Mouse (Mus musculus): ENCODE results near the gene Usp16. TPM values are rescaled to one million over a fixed set of nuclear protein-coding genes. Genes with fewer than 3 reads are reported as not detected.

Gene Usp16
- 75.2 TPM for polyA plus RNA-seq (2017; shearing (Covaris generic))

DNA sequence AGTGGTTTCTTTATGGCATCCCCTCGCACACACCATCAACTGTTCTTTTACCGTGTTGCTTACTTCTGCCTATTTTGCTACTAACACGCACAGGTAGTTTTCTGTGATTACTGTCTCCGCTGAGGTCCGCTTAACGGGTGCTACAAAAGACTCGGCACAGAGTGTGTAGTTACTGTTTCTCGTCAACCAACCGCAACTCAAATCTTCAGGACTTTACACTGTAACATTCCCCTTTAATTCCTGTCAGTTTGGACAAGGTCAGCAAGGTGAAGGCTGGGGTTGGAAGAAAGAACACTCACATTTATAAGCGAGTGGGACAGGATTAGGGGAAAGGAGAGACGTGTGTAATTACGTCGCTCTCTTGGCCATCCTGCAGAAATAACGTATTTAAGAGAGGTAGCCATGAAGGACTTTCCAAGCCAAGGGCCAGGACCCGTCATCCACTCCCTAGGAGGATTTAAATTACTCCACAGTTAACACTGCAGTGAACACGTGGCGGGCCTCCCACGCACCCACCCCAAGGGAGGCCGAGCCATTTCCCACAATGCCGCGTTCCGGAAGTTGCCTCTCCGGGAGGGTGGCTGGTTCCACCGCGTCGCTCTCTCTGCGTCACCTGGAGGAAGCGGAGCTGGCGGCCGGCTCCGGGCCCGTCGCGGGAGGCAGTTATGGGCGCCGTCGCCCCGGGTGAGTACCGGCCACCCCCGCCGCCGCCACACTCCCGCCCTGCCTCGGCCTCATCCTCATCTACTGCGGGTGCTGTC lies at the start of gene Usp16:
Gene Usp16, plus strand, starts transcription at position 285 of the 761 bp plus-strand sequence.

DNA sequence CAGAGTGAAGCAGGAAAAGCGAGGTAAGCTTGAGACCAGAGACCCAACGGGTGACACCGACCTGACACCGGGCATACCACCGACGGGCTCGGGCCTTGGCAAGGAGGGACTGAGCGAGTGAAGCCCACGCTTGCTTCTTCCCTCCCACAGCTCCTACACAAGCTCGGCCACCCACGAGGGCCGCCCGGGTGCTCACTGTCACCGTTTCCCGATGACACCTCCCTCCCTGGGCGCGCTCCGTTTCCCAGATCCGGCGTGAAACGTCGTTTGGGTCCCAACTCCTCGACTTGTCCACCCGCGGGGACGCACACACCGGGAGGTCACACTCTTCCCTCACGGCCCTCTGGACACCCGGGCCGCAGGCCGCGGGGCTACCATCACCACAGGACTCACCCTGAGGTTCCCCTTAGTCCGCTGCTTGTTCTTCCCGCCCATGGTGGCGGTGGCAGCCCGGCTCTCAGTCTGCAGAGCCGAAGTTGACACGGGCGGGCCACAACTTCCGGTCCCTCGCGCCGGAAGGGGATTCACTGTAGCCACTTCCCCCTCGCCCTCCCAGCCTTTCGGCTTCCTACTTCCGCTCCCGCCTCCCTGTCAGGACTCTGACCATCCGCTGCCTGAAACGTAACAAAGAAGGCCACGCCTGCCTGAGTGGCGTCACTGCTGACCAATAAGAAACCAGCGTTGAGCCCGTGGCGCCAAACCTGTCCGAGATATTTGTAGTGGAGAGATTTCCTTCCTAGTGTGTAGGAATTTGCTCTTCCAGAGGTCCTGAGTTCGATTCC lies 22.3 kb upstream of the Usp16 start, which contains the start of gene Ltn1:
Gene Ltn1, minus strand, starts transcription at position 580 of the 782 bp plus-strand sequence.

DNA sequence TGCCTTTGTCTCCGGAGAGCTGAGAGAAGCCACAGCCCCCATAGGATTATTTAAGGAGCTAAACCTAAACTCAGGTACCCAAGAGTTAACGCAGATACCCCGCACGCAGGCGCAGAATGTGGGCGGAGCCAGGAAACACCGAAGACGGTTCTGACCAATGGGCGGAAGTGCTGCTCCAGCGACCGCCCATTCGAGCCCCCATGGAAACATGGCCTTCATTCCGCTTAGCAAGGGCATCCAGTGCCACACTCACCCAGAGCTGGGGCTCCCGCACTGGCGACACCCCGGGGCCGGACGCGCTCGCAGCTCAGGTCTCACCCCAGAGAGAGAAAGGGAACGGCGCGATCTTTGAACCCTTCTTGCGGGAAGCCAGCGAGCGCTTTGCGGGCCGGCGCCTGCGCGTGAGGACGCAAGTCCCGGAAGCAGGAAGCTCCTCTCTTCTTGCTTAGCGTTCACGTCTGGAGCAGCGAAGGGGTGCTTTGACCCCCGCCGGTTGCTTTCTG lies 14.3 kb upstream of the Usp16 start, which contains the start of gene Rwdd2b:
Gene Rwdd2b, minus strand, starts transcription at position 390 of the 503 bp plus-strand sequence.

DNA sequence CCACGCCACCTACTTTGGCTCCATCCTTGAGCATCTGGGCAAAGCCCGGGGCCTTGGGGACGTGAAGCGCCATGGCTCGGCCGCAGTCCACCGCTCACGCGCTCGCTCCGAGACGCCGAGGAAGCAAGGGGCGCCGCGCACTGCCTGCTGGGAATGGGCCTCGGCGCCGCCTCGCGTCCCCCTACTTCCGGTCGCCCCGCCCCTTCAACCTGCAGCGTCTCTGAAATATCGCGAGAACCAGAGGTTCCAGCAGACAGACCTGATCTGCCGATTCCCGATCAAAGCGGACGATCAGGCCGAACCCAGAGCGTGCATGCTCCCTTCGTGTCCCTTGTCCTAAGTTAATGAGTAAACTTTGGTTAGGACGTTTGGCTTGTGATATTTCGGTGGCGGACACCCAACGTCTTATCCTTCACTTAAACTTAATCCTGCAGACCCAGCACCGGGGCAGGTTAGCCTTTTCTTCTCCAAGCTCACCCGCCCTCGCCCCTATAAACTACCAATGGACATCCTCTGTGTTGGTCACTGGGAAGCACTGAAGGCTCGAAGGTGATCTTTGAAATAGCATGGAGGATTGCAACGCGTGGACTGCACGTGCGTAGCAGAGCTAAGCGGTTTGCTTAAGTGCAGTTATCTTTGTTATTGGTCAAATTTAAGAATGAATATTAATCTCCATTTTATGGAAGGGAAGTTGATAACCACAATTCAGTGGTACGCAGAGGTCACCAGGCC lies 41.4 kb downstream of the Usp16 start, which contains the start of gene Cct8:
Gene Cct8, minus strand, starts transcription at position 158 of the 732 bp plus-strand sequence.

Other genes starting within 250 kb of the Usp16 start
- gene N6amt1, start 100.5 kb upstream of the Usp16 start, polyA plus RNA-seq (2017; shearing (Covaris generic)), result 21.0 TPM
- 68.4 TPM for gene Ltn1, start 22.1 kb upstream of the Usp16 start, polyA plus RNA-seq (2017; shearing (Covaris generic))
- gene Rwdd2b, start 14.1 kb upstream of the Usp16 start, polyA plus RNA-seq (2017; shearing (Covaris generic)), result 13.7 TPM
- 412 TPM for gene Cct8, start 41.2 kb downstream of the Usp16 start, polyA plus RNA-seq (2017; shearing (Covaris generic))
- gene Map3k7cl, start 98.6 kb downstream of the Usp16 start, polyA plus RNA-seq (2017; shearing (Covaris generic)), result not detected
- gene Bach1, start 244.2 kb downstream of the Usp16 start, polyA plus RNA-seq (2017; shearing (Covaris generic)), result 4.5 TPM